Mouse (Mus musculus) lung, postnatal 10 days (tissue): Measurements from ENCODE around the gene Ubn2.
A peak's percentile ranks its signal among the peaks of the same experiment; 100 is the strongest.
"Not testable (repeated sequence)": the region's sequence is repeated elsewhere in the genome, so short reads cannot be mapped to it uniquely, and the experiment has no call there.

Experiments used
- DNase-seq: peaks from one replicate; pipeline ENCODE4 v3.0.0; 2021

The Ubn2 gene

DNA sequence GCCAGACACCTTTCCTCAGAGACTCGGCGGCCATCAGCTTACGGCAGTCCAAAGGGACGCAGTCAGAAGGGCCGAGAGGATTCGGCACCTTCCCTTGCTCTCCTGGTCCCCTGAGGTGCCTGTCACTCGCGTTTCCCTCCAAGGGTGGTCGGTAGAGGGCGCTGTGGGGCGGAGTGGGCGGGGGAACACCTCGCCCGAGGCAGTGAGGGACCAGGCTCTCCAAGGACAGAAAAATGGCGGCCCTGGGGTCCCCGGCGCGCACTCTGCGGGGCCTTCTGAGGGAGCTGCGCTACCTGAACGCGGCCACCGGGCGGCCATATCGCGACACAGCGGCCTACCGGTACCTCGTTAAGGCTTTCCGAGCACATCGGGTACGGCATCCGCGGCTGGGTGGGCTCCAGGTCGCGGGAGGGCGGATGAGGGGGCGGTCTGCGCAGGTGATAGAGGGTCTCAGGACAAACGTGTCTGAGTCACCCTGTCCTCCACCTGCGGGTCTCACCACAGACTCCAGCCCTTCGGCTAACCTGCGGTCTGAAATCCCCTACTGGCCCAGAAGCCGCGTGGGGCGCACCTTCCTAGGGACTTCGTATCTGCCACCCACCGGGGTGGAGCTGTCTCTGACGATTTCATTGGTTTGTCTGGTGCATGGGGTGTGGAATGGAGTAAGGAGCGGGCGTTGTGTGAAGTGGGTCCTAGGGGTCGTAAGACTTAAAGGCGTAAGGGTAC is 101.1 kb downstream of the Ubn2 start:
- DNase-seq, result peak; percentile 99

DNA sequence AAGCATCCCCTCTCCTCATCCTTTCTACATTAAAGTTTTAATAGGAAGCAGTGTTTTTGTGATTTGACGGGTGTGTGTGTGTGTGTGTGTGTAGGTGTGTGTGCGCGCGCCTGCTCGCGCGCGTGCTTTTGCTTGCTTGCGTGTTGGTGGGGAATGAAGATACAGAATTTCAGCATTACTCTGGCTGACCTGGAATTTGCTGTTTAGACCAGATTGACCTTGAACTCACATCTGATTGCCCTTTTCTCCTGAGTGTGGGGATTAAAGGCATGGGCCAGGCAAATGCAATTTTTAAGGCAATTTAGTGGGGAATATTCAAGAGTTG is 101.6 kb downstream of the Ubn2 start:
- no peak for DNase-seq

DNA sequence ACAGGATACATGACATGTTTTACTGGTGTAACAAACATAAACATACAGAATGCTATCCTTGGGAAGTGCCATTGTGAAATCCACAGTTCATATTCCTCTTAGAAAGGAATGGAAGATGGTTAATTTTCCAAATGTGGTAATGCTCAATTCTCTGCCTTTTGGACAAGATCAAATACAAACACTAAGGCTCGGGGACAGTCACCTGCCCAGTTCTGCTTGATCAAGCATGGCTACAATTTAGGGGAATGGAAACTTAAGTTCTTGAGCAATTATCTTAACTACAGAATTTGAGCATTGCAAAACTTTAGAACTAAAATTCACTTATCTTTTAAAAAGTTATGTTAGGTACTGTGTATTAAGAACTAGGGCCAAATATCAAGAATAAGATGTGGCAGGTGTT is 102.0 kb downstream of the Ubn2 start:
- no peak for DNase-seq

DNA sequence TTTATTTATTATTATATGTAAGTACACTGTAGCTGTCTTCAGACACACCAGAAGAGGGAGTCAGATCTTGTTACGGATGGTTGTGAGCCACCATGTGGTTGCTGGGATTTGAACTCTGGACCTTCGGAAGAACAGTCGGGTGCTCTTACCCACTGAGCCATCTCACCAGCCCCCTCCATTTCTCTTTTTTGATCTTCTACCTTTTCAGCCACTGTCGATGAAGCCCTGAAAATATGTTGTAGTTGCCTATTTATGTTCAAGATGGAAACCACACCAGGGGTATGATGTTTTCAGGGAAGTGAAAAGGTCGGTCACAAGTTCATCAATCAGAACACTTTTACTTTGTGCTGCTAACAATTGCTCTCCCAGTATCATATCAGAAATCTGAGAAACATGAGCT is 110.4 kb downstream of the Ubn2 start:
- DNase-seq, result not testable (repeated sequence)

DNA sequence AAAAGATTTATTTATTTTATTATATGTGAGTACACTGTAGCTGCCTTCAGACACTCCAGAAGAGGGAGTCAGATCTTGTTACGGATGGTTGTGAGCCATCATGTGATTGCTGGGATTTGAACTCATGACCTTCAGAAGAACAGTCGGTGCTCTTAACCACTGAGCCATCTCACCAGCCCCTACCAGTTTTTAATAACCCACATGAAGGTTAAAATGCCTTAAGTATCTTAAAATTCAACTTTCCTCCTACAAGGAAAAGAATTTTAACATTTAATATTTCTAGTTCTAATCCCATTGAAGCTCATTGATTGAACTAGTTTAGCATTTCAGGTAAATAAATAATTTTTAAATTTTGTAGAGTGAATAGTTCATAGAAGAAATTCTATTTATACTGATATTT is 113.3 kb downstream of the Ubn2 start:
- DNase-seq, result not testable (repeated sequence)

DNA sequence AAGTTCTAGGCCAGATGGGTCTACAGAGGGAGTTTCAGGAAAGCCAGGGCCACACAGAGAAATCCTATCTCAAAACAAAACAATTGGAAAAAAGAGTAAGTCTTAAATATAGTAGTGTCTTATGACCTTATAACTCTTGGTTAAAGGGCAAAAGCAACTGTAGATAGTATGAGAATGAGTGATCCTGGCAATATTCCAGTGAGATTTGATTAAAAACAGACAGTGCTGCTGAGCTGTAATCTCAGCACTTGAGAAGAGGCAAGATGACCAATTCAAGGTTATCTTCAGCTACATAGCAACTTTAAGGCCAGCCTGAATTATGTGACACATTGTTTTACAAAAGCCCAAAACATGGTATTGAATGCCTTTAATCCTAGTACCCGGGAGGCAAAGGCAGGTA is 114.0 kb downstream of the Ubn2 start:
- no peak for DNase-seq

DNA sequence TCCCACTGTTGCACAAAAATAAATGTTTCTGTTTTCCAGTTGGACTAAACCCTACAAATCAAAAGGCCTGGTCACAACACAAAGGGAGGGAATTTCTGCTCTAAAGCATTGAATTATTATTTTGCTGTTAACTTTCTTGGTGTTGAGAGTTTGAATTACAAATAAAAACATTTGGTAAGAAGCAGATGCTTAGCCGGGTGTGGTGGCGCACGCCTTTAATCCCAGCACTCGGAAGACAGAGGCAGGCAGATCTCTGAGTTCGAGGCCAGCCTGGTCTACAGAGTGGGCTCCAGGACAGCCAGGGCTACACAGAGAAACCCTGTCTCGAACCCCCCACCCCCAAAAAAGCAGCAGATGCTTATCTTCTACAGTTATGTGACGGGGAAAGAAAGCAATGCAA is 114.8 kb downstream of the Ubn2 start:
- not testable (repeated sequence) for DNase-seq

DNA sequence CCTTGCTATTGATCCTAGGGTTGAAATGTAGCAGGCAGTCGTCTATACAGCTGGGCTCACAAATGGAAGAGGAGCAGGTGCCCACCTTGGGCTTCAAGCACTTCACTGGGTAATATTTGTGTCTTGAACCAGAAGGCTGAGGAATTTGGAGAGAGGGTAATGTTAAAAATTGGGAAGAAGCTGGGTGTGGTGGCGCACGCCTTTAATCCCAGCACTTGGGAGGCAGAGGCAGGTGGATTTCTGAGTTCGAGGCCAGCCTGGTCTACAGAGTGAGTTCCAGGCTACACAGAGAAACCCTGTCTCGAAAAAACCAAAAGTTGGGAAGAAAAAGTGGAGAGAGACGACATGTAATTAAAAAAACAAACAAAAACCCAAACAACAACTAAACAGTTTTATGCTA is 116.1 kb downstream of the Ubn2 start:
- DNase-seq, result not testable (repeated sequence)

DNA sequence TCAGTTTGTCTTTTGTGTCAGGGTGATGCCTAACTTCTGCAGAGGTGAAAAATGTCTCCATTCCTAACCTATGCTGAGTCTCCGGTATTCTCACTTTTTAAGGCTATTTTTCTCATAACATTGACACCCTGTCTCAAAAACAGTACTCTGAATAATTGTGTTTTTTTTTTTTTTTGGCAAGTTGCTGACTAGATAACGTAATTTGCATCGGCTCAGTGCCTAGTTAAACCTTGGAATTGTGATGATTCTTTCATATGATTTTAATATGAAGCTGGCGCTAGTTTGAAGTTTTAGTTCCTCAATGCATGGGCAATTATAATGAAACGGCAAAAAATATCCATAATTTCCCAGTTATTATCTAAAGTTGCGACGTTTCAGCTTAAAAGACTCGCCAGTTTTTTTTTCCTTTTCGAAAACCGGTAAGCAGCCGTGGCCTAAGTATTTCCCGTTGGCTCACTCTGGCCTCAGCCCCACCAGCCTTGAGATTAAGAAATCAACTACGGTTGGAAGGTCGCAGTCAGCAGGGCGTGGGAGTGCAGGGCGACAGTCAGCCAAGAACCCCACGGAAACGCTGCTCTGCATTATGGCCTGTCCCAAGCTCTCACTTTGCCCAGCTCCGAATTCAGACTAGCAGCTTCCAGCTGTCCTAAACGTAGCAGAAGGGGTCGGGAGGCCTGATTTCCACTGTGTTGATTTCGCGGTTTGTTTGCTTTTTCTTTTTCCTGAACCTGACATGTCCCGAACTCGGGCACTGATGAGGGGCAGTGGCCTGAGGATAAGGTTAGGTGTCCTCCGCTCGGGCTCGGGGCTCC is 116.7 kb downstream of the Ubn2 start:
- peak; percentile 80 for DNase-seq

DNA sequence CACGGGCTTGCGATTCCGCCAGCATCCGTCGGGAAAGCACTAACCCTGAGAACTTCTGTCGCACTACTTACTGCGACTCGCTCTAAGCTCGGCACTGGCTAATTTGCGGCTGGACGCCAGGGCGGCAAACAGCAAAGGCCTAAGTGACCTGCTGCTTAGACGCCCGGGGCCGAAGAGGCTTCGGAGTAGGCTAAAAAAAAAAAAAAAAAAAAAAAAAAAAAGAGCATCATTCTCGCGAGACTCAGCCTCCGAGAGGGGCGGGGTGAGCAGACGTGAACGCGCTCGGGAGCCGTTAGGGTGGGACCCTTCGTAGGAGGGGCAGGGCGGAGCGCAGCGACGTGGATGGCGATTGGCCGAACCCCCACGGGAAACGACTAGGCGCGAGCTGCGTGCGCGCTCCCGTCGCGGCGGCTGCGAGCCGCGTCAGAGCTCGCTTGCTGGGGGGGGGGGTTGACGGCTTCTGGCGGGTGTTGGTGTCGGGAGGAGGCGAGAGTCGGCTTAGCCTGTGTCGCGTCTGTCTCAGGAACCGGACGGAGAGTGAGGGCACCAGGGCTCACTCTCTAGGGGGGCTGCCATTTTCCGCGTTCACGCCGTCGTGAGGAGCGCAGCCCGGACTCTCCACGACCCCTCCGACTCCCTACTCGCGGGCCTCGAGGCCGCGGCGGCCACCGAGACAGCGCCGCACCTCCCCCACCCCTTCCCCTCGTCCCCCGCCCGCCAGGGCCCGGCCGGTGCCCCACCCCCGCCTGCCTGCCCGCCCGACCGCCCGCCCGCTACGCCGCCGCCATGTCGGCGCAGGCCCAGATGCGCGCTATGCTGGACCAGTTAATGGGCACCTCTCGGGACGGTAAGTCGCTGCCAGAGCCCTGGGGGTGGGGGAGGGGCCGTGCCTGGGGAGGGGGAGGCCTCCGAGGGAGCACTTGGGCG is 117.6 kb downstream of the Ubn2 start, which contains the start of gene Luc7l2:
Luc7l2 (plus strand) TSS at position 273 of the 927 bp plus-strand sequence.
- DNase-seq, result peak; percentile 98

DNA sequence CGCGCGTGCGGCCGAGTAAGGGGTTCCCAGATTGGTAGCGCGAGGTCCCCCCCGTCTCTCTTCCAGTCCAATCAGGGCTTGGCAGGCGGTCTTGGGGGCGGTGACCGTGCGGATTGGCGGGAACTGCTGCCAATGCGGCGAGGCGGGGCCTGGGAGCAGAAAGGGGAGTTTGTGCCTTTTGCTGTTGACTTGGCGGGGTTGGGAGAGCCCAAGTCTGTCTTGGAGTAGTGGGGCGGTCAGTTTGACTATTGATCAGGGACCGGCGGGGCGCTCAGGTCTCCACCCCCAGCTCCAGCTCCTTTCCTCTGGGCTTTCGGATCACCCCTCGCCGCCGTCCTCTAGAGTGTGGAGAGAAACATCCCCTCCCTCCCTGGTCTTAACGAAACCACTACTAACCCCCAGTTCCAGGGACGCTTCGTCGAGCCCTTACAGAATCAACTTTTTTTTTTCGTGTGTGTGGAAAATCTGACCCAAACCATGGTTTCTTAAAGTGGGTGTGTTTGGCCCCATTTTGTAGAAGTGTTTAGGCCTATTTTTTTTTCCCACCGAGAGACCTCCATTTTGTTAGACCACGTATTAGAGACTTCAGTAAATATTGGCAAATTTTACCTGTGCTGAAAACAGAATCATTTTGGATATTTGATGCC is 118.4 kb downstream of the Ubn2 start:
- DNase-seq, result peak; percentile 100

DNA sequence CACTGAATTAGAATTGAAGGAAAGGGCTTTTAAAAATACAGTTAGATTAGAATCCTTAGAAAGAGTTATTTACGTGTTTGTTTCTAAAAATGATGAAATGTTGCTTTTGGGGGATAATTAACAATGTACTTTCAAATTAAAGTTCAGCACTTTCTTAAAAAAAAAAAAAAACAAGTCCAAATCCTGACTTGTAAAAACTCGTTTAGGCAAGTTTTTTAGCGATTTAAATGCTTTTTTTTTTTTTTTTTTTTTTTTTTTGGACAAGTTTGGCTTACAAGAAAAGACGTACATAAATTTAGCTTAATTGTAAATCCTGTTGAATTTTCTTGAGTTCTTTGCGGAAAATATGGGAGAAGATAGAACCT is 118.9 kb downstream of the Ubn2 start:
- DNase-seq, result no peak
